Mouse (Mus musculus) liver, embryonic 11.5 days (tissue): ENCODE measurements around the gene Clba1. TPM values are rescaled to one million over a fixed set of nuclear protein-coding genes. Genes with fewer than 3 reads are reported as not detected.

Experiments
- polyA plus RNA-seq: library from polyadenylated mRNA; unstranded; fragments of >200 nt; fragmentation: Nextera tagmentation; extraction: Ambion mirVana; gene quantifications from 2 replicates; pipeline ENCODE4 v1.2.1, GENCODE M21; 2014

Clba1 gene
- polyA plus RNA-seq, 1 experiment from 2014 or later, result 2.2 TPM

Other genes with a start within 250 kb of the Clba1 start
- 4.6 and 6.5 TPM in 2 replicates for gene Inf2, start 220.2 kb upstream of the Clba1 start, polyA plus RNA-seq
- gene Adssl1, start 188.9 kb upstream of the Clba1 start, polyA plus RNA-seq, result 5.6 and 7.4 TPM in 2 replicates
- gene Siva1, start 164.3 kb upstream of the Clba1 start, polyA plus RNA-seq, result 216 and 222 TPM in 2 replicates
- 54.9 and 62.9 TPM in 2 replicates for gene Akt1, start 134.1 kb upstream of the Clba1 start, polyA plus RNA-seq
- gene Zbtb42, start 130.1 kb upstream of the Clba1 start, polyA plus RNA-seq, result 0.96 and 1.7 TPM in 2 replicates
- 7.9 and 8.0 TPM in 2 replicates for gene Cep170b, start 88.5 kb upstream of the Clba1 start, polyA plus RNA-seq
- gene Pld4, start 48.3 kb upstream of the Clba1 start, polyA plus RNA-seq, result 6.3 and 7.4 TPM in 2 replicates
- gene Ahnak2, start 6.3 kb upstream of the Clba1 start, polyA plus RNA-seq, result 0.23 and 0.34 TPM in 2 replicates
- 111 and 125 TPM in 2 replicates for gene Cdca4, start 20.5 kb downstream of the Clba1 start, polyA plus RNA-seq
- gene Gpr132, start 59.3 kb downstream of the Clba1 start, polyA plus RNA-seq, result 0.53 and 0.62 TPM in 2 replicates
- gene Jag2, start 120.8 kb downstream of the Clba1 start, polyA plus RNA-seq, result 0.39 and 1.4 TPM in 2 replicates
- gene Nudt14, start 133.2 kb downstream of the Clba1 start, polyA plus RNA-seq, result 38.4 and 43.2 TPM in 2 replicates
- 12.3 and 12.4 TPM in 2 replicates for gene Btbd6, start 167.5 kb downstream of the Clba1 start, polyA plus RNA-seq
- 51.8 and 52.9 TPM in 2 replicates for gene Brf1, start 191.8 kb downstream of the Clba1 start, polyA plus RNA-seq
- gene Pacs2, start 205.6 kb downstream of the Clba1 start, polyA plus RNA-seq, result 11.0 and 11.9 TPM in 2 replicates